Mouse (Mus musculus): ENCODE measurements around the gene Ptges. TPM values are rescaled to one million over a fixed set of nuclear protein-coding genes. Genes with fewer than 3 reads are reported as not detected.
A peak's percentile ranks its signal among the peaks of the same experiment; 100 is the strongest.

Ptges gene
- polyA plus RNA-seq, 1 experiment from 2014 or later, result 44.2 TPM

- TF ChIP-seq CTCF (IDR thresholded peaks at IDR 0.05; ENCODE audit: low read depth), result no peak
- no peaks in the 10 kb centered on the region for H3K9me3 ChIP-seq (replicated peaks; ENCODE audit: low read length)
- DNase-seq (ENCODE audit: low spot score) (no peak), ATAC-seq (replicated peaks; ENCODE audit: low FRiP score, low read depth) (no peak)
- no peak overlapping the region for H3K27ac ChIP-seq
- H3K4me1 ChIP-seq (replicated peaks; ENCODE audit: insufficient read depth, low read length), result 0 out of 2 replicates have a peak, but pooled peaks cover 4% of the 10 kb centered on the region
- H3K4me2 ChIP-seq (ENCODE audit: low read length), result peak overlapping the region; percentile 54
- H3K27me3 ChIP-seq (ENCODE audit: insufficient read depth, low read length), result no peaks in the 10 kb centered on the region
- peak overlapping the region; percentile 47 for H3K9ac ChIP-seq (ENCODE audit: low read depth, low read length)
- no peaks in the 10 kb centered on the region for H3K36me3 ChIP-seq (ENCODE audit: insufficient read depth, low read length)
- H3K4me3 ChIP-seq (replicated peaks; ENCODE audit: low read depth, low read length), result peak overlapping the region; percentile 28
- 3% methylated on average over 34 of the region's 35 CpGs for WGBS
Observed at GRCm38 (mm10) chr2:30864968-30865381, 64.7 kb downstream of the Ptges start.

- Histone ChIP-seq H3K4me2 (ENCODE audit: low read length) (no peak overlapping the region), H3K4me3 (replicated peaks; ENCODE audit: low read depth, low read length) (no peak overlapping the region), H3K27me3 (ENCODE audit: insufficient read depth, low read length) (no peaks in the 10 kb centered on the region), H3K9ac (ENCODE audit: low read depth, low read length) (no peak overlapping the region), H3K9me3 (replicated peaks; ENCODE audit: low read length) (no peaks in the 10 kb centered on the region), H3K4me1 (replicated peaks; ENCODE audit: insufficient read depth, low read length) (0 out of 2 replicates have a peak, but pooled peaks cover 4% of the 10 kb centered on the region), H3K27ac (no peak overlapping the region), H3K36me3 (ENCODE audit: insufficient read depth, low read length) (no peaks in the 10 kb centered on the region)
- no peak; the same call in 1 of the 2 replicates for ATAC-seq (replicated peaks; ENCODE audit: low FRiP score, low read depth)
- DNase-seq (ENCODE audit: low spot score), result no peak
- 31% methylated on average over 9 of the region's 9 CpGs for WGBS
- TF ChIP-seq CTCF (IDR thresholded peaks at IDR 0.05; ENCODE audit: low read depth), result no peak
Observed at GRCm38 (mm10) chr2:30863574-30863973, 66.1 kb downstream of the Ptges start.

- Histone ChIP-seq H3K27me3 (ENCODE audit: insufficient read depth, low read length) (no peaks in the 10 kb centered on the region), H3K4me2 (ENCODE audit: low read length) (no peak overlapping the region), H3K9ac (ENCODE audit: low read depth, low read length) (no peak overlapping the region), H3K36me3 (ENCODE audit: insufficient read depth, low read length) (no peaks in the 10 kb centered on the region), H3K9me3 (replicated peaks; ENCODE audit: low read length) (no peaks in the 10 kb centered on the region), H3K4me3 (replicated peaks; ENCODE audit: low read depth, low read length) (no peak overlapping the region), H3K27ac (no peak overlapping the region), H3K4me1 (replicated peaks; ENCODE audit: insufficient read depth, low read length) (0 out of 2 replicates have a peak, but pooled peaks cover 4% of the 10 kb centered on the region)
- 79% methylated on average over 4 of the region's 4 CpGs for WGBS
- DNase-seq (ENCODE audit: low spot score) (no peak), ATAC-seq (replicated peaks; ENCODE audit: low FRiP score, low read depth) (no peak)
- no peak for TF ChIP-seq CTCF (IDR thresholded peaks at IDR 0.05; ENCODE audit: low read depth)
Observed at GRCm38 (mm10) chr2:30862081-30862480, 67.6 kb downstream of the Ptges start.

- WGBS, result 81% methylated on average over 5 of the region's 5 CpGs
- no peaks in the 10 kb centered on the region for H3K9me3 ChIP-seq (replicated peaks; ENCODE audit: low read length)
- H3K4me3 ChIP-seq (replicated peaks; ENCODE audit: low read depth, low read length), result no peak overlapping the region
- H3K4me1 ChIP-seq (replicated peaks; ENCODE audit: insufficient read depth, low read length), result 0 out of 2 replicates have a peak, but pooled peaks cover 3% of the 10 kb centered on the region
- H3K4me2 ChIP-seq (ENCODE audit: low read length), result no peak overlapping the region
- TF ChIP-seq CTCF (IDR thresholded peaks at IDR 0.05; ENCODE audit: low read depth), result no peak
- H3K27me3 ChIP-seq (ENCODE audit: insufficient read depth, low read length), result no peaks in the 10 kb centered on the region
- H3K9ac ChIP-seq (ENCODE audit: low read depth, low read length), result no peak overlapping the region
- H3K36me3 ChIP-seq (ENCODE audit: insufficient read depth, low read length), result no peaks in the 10 kb centered on the region
- no peak overlapping the region for H3K27ac ChIP-seq
- DNase-seq (ENCODE audit: low spot score) (no peak), ATAC-seq (replicated peaks; ENCODE audit: low FRiP score, low read depth) (no peak)
Observed at GRCm38 (mm10) chr2:30859782-30860181, 69.9 kb downstream of the Ptges start.

- 71% methylated on average over 6 of the region's 6 CpGs for WGBS
- no peaks in the 10 kb centered on the region for H3K4me1 ChIP-seq (replicated peaks; ENCODE audit: insufficient read depth, low read length)
- H3K27ac ChIP-seq, result no peak overlapping the region
- no peak overlapping the region for H3K4me2 ChIP-seq (ENCODE audit: low read length)
- no peak overlapping the region for H3K9ac ChIP-seq (ENCODE audit: low read depth, low read length)
- no peak for TF ChIP-seq CTCF (IDR thresholded peaks at IDR 0.05; ENCODE audit: low read depth)
- no peaks in the 10 kb centered on the region for H3K27me3 ChIP-seq (ENCODE audit: insufficient read depth, low read length)
- H3K4me3 ChIP-seq (replicated peaks; ENCODE audit: low read depth, low read length), result no peak overlapping the region
- H3K36me3 ChIP-seq (ENCODE audit: insufficient read depth, low read length), result no peaks in the 10 kb centered on the region
- no peak for DNase-seq (ENCODE audit: low spot score)
- no peak for ATAC-seq (replicated peaks; ENCODE audit: low FRiP score, low read depth)
- H3K9me3 ChIP-seq (replicated peaks; ENCODE audit: low read length), result no peaks in the 10 kb centered on the region
Observed at GRCm38 (mm10) chr2:30857076-30857475, 72.6 kb downstream of the Ptges start.

GRCm38 (mm10) chr2:30852771-30853313 is 76.8 kb downstream of the Ptges start:
- Histone ChIP-seq H3K4me2 (ENCODE audit: low read length) (no peak overlapping the region), H3K36me3 (ENCODE audit: insufficient read depth, low read length) (no peaks in the 10 kb centered on the region), H3K9ac (ENCODE audit: low read depth, low read length) (0 out of 2 replicates have a peak overlapping the region, but pooled peaks have one; percentile 3), H3K27ac (no peak overlapping the region), H3K4me1 (replicated peaks; ENCODE audit: insufficient read depth, low read length) (no peaks in the 10 kb centered on the region), H3K4me3 (replicated peaks; ENCODE audit: low read depth, low read length) (no peak overlapping the region), H3K27me3 (ENCODE audit: insufficient read depth, low read length) (no peaks in the 10 kb centered on the region), H3K9me3 (replicated peaks; ENCODE audit: low read length) (no peaks in the 10 kb centered on the region)
- ATAC-seq (replicated peaks; ENCODE audit: low FRiP score, low read depth), result no peak
- WGBS, result 21% methylated on average over 20 of the region's 20 CpGs
- DNase-seq (ENCODE audit: low spot score), result no peak
- TF ChIP-seq CTCF (IDR thresholded peaks at IDR 0.05; ENCODE audit: low read depth), result no peak

- Histone ChIP-seq H3K4me1 (replicated peaks; ENCODE audit: insufficient read depth, low read length) (no peaks in the 10 kb centered on the region; the same call in 1 of the 2 replicates), H3K9ac (ENCODE audit: low read depth, low read length) (no peak overlapping the region), H3K27ac (no peak overlapping the region), H3K4me3 (replicated peaks; ENCODE audit: low read depth, low read length) (no peak overlapping the region), H3K4me2 (ENCODE audit: low read length) (no peak overlapping the region), H3K36me3 (ENCODE audit: insufficient read depth, low read length) (no peaks in the 10 kb centered on the region), H3K9me3 (replicated peaks; ENCODE audit: low read length) (no peaks in the 10 kb centered on the region), H3K27me3 (ENCODE audit: insufficient read depth, low read length) (no peaks in the 10 kb centered on the region)
- ATAC-seq (replicated peaks; ENCODE audit: low FRiP score, low read depth) (no peak), DNase-seq (ENCODE audit: low spot score) (no peak)
- no peak for TF ChIP-seq CTCF (IDR thresholded peaks at IDR 0.05; ENCODE audit: low read depth)
- WGBS, result 15% methylated on average over 5 of the region's 6 CpGs
Observed at GRCm38 (mm10) chr2:30850581-30850980, 79.1 kb downstream of the Ptges start.
